Mouse (Mus musculus): ENCODE data around the gene Phldb1. TPM values are rescaled to one million over a fixed set of nuclear protein-coding genes. Genes with fewer than 3 reads are reported as not detected.
A peak's percentile ranks its signal among the peaks of the same experiment; 100 is the strongest.

Phldb1 gene
- polyA plus RNA-seq, 1 experiment from 2014 or later: 32.8 TPM

DNA sequence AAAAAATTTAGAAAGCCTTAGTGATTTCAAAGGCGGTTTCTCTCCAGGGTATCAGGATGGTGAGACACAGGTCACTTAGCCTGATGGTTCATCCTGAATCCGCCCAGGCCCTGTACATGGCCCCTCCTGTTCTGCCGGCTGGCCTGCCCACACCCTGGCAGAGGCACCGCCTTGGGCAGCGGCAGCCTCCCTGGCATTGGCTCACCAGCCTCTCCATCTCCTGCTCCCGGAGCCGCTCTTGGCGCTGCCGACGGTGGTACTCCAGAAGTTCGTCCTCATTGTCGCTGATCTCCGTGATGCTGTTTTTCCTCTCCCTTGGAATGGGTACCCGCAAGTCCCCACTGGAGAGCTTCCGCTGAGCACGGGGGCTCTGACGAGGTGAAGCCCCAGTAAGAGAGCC lies 19.9 kb downstream of the Phldb1 start:
- H3K4me2 ChIP-seq: no peak overlapping the region
- peaks cover 10% of the 10 kb centered on the region for H3K4me1 ChIP-seq (ENCODE audit: control insufficient read depth, insufficient read depth, low read length)
- H3K36me3 ChIP-seq (ENCODE audit: control insufficient read depth, insufficient read depth, low read length): peaks cover 23% of the 10 kb centered on the region
- H3K27ac ChIP-seq (ENCODE audit: low read depth, low read length): no peak overlapping the region
- H3K9ac ChIP-seq (ENCODE audit: low read length): no peak overlapping the region
- DNase-seq (ENCODE audit: low spot score, missing footprints) (no peak), ATAC-seq (ENCODE audit: low FRiP score) (no peak)
- WGBS: 92% methylated on average over 17 of the region's 17 CpGs
- no peaks in the 10 kb centered on the region for H3K9me3 ChIP-seq (ENCODE audit: control insufficient read depth, low read length)
- no peak overlapping the region for H3K4me3 ChIP-seq (ENCODE audit: low read depth, low read length)
- no peaks in the 10 kb centered on the region for H3K27me3 ChIP-seq (ENCODE audit: control insufficient read depth, insufficient read depth, low read length)

- no peak overlapping the region for H3K27ac ChIP-seq (ENCODE audit: low read depth, low read length)
- no peak overlapping the region for H3K4me2 ChIP-seq
- H3K4me3 ChIP-seq (ENCODE audit: low read depth, low read length): no peak overlapping the region
- H3K27me3 ChIP-seq (ENCODE audit: control insufficient read depth, insufficient read depth, low read length): no peaks in the 10 kb centered on the region
- ATAC-seq (ENCODE audit: low FRiP score) (no peak), DNase-seq (ENCODE audit: low spot score, missing footprints) (no peak)
- H3K9ac ChIP-seq (ENCODE audit: low read length): no peak overlapping the region
- H3K9me3 ChIP-seq (ENCODE audit: control insufficient read depth, low read length): no peaks in the 10 kb centered on the region
- WGBS: 58% methylated on average over 2 of the region's 2 CpGs
- H3K36me3 ChIP-seq (ENCODE audit: control insufficient read depth, insufficient read depth, low read length): peaks cover 23% of the 10 kb centered on the region
- H3K4me1 ChIP-seq (ENCODE audit: control insufficient read depth, insufficient read depth, low read length): peaks cover 7% of the 10 kb centered on the region
Observed at GRCm38 (mm10) chr9:44713574-44713973, 21.4 kb downstream of the Phldb1 start.

DNA sequence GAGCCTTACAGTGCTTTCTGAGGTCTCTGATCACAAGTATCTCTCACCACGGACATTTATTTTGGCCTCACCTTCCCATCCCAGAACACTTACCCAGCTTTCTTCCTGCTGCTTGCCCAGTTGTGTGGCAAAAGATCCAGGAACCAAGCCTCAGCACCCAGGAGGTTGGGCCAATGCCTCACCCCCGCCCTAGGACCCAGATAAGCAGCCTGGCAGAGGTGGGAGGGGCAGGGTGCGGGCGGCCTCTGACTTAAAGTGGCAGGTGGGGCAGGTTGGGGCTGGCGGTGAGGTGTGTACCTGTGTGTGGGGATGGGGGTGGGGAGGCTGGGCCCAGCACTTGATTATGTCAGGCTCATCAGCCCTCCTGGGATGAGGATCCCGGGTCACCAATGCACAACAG lies 21.9 kb downstream of the Phldb1 start:
- H3K4me3 ChIP-seq (ENCODE audit: low read depth, low read length): no peak overlapping the region
- peaks cover 23% of the 10 kb centered on the region for H3K36me3 ChIP-seq (ENCODE audit: control insufficient read depth, insufficient read depth, low read length)
- 90% methylated on average over 6 of the region's 6 CpGs for WGBS

GRCm38 (mm10) chr9:44711602-44712001 lies 23.4 kb downstream of the Phldb1 start:
- H3K4me2 ChIP-seq: no peak overlapping the region
- no peak overlapping the region for H3K9ac ChIP-seq (ENCODE audit: low read length)
- DNase-seq (ENCODE audit: low spot score, missing footprints): no peak
- H3K4me1 ChIP-seq (ENCODE audit: control insufficient read depth, insufficient read depth, low read length): peaks cover 14% of the 10 kb centered on the region
- no peaks in the 10 kb centered on the region for H3K9me3 ChIP-seq (ENCODE audit: control insufficient read depth, low read length)
- no peak overlapping the region for H3K4me3 ChIP-seq (ENCODE audit: low read depth, low read length)
- H3K27ac ChIP-seq (ENCODE audit: low read depth, low read length): no peak overlapping the region
- peaks cover 25% of the 10 kb centered on the region for H3K36me3 ChIP-seq (ENCODE audit: control insufficient read depth, insufficient read depth, low read length)
- ATAC-seq (ENCODE audit: low FRiP score): no peak
- WGBS: 68% methylated on average over 17 of the region's 17 CpGs
- peaks cover 5% of the 10 kb centered on the region for H3K27me3 ChIP-seq (ENCODE audit: control insufficient read depth, insufficient read depth, low read length)

More for the DNA sequence above, 21.9 kb downstream of the Phldb1 start:
- no peaks in the 10 kb centered on the region for H3K9me3 ChIP-seq (ENCODE audit: control insufficient read depth, low read length)
- H3K9ac ChIP-seq (ENCODE audit: low read length): no peak overlapping the region
- H3K4me2 ChIP-seq: no peak overlapping the region
- ATAC-seq (ENCODE audit: low FRiP score) (no peak), DNase-seq (ENCODE audit: low spot score, missing footprints) (no peak)
- no peak overlapping the region for H3K27ac ChIP-seq (ENCODE audit: low read depth, low read length)
- H3K27me3 ChIP-seq (ENCODE audit: control insufficient read depth, insufficient read depth, low read length): no peaks in the 10 kb centered on the region
- H3K4me1 ChIP-seq (ENCODE audit: control insufficient read depth, insufficient read depth, low read length): peaks cover 12% of the 10 kb centered on the region

- Histone ChIP-seq H3K27me3 (ENCODE audit: control insufficient read depth, insufficient read depth, low read length) (peaks cover 5% of the 10 kb centered on the region), H3K36me3 (ENCODE audit: control insufficient read depth, insufficient read depth, low read length) (peaks cover 13% of the 10 kb centered on the region), H3K4me2 (no peak overlapping the region), H3K4me1 (ENCODE audit: control insufficient read depth, insufficient read depth, low read length) (peaks cover 14% of the 10 kb centered on the region), H3K4me3 (ENCODE audit: low read depth, low read length) (no peak overlapping the region), H3K27ac (ENCODE audit: low read depth, low read length) (no peak overlapping the region), H3K9me3 (ENCODE audit: control insufficient read depth, low read length) (no peaks in the 10 kb centered on the region), H3K9ac (ENCODE audit: low read length) (no peak overlapping the region)
- ATAC-seq (ENCODE audit: low FRiP score): no peak
- 90% methylated on average over 5 of the region's 5 CpGs for WGBS
- no peak for DNase-seq (ENCODE audit: low spot score, missing footprints)
Observed at GRCm38 (mm10) chr9:44710213-44710612, 24.8 kb downstream of the Phldb1 start.

- no peak overlapping the region for H3K9ac ChIP-seq (ENCODE audit: low read length)
- H3K27ac ChIP-seq (ENCODE audit: low read depth, low read length): no peak overlapping the region
- peaks cover 5% of the 10 kb centered on the region for H3K27me3 ChIP-seq (ENCODE audit: control insufficient read depth, insufficient read depth, low read length)
- 57% methylated on average over 2 of the region's 2 CpGs for WGBS
- peaks cover 14% of the 10 kb centered on the region for H3K4me1 ChIP-seq (ENCODE audit: control insufficient read depth, insufficient read depth, low read length)
- peaks cover 13% of the 10 kb centered on the region for H3K36me3 ChIP-seq (ENCODE audit: control insufficient read depth, insufficient read depth, low read length)
- no peak overlapping the region for H3K4me2 ChIP-seq
- DNase-seq (ENCODE audit: low spot score, missing footprints): peak; percentile 92
- no peak for ATAC-seq (ENCODE audit: low FRiP score)
- H3K4me3 ChIP-seq (ENCODE audit: low read depth, low read length): no peak overlapping the region
- H3K9me3 ChIP-seq (ENCODE audit: control insufficient read depth, low read length): no peaks in the 10 kb centered on the region
Observed at GRCm38 (mm10) chr9:44709600-44709999, 25.4 kb downstream of the Phldb1 start.

DNA sequence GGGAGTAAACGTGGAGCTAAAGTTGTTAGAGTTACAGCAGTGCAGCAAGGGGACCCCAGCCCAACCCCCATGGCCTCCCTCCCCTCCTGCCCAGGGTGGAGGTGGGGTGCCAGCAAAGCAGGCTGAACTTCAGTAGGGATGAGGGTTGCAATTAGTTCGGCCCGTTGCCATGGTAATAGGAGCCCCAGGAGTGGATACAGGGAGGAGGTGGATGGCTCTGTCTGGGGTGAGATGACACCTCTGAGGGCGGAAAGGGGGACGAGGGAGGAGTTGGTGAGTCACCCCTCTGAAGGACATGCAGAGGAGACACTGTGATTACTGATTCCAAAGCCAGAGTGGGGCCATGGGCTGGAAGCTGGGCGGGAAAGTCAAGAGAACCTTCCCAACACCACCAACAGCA lies 26.1 kb downstream of the Phldb1 start:
- peak overlapping the region; percentile 42; the same call in 1 of the 2 replicates for H3K9ac ChIP-seq (ENCODE audit: low read length)
- H3K27me3 ChIP-seq (ENCODE audit: control insufficient read depth, insufficient read depth, low read length): peaks cover 5% of the 10 kb centered on the region
- no peaks in the 10 kb centered on the region for H3K9me3 ChIP-seq (ENCODE audit: control insufficient read depth, low read length)
- DNase-seq (ENCODE audit: low spot score, missing footprints): peak; percentile 87
- no peak overlapping the region for H3K27ac ChIP-seq (ENCODE audit: low read depth, low read length)
- peaks cover 14% of the 10 kb centered on the region for H3K4me1 ChIP-seq (ENCODE audit: control insufficient read depth, insufficient read depth, low read length)
- H3K36me3 ChIP-seq (ENCODE audit: control insufficient read depth, insufficient read depth, low read length): peaks cover 12% of the 10 kb centered on the region
- ATAC-seq (ENCODE audit: low FRiP score): peak; percentile 64
- H3K4me3 ChIP-seq (ENCODE audit: low read depth, low read length): peak overlapping the region; percentile 26; the same call in 1 of the 2 replicates
- WGBS: 21% methylated on average over 6 of the region's 6 CpGs
- peak overlapping the region; percentile 57 for H3K4me2 ChIP-seq

- DNase-seq (ENCODE audit: low spot score, missing footprints) (no peak), ATAC-seq (ENCODE audit: low FRiP score) (peak; percentile 75)
- H3K27me3 ChIP-seq (ENCODE audit: control insufficient read depth, insufficient read depth, low read length): peaks cover 5% of the 10 kb centered on the region
- H3K9me3 ChIP-seq (ENCODE audit: control insufficient read depth, low read length): no peaks in the 10 kb centered on the region
- peaks cover 14% of the 10 kb centered on the region for H3K4me1 ChIP-seq (ENCODE audit: control insufficient read depth, insufficient read depth, low read length)
- peak overlapping the region; percentile 42 for H3K9ac ChIP-seq (ENCODE audit: low read length)
- H3K4me3 ChIP-seq (ENCODE audit: low read depth, low read length): peak overlapping the region; percentile 26
- peak overlapping the region; percentile 57 for H3K4me2 ChIP-seq
- 3% methylated on average over 24 of the region's 24 CpGs for WGBS
- no peak overlapping the region for H3K27ac ChIP-seq (ENCODE audit: low read depth, low read length)
- peaks cover 12% of the 10 kb centered on the region for H3K36me3 ChIP-seq (ENCODE audit: control insufficient read depth, insufficient read depth, low read length)
Observed at GRCm38 (mm10) chr9:44708429-44708765, 26.6 kb downstream of the Phldb1 start.

GRCm38 (mm10) chr9:44707749-44708428 lies 27.1 kb downstream of the Phldb1 start:
- peak overlapping the region; percentile 57 for H3K4me2 ChIP-seq
- peaks cover 12% of the 10 kb centered on the region for H3K36me3 ChIP-seq (ENCODE audit: control insufficient read depth, insufficient read depth, low read length)
- H3K27me3 ChIP-seq (ENCODE audit: control insufficient read depth, insufficient read depth, low read length): peaks cover 5% of the 10 kb centered on the region
- 20% methylated on average over 28 of the region's 28 CpGs for WGBS
- peak overlapping the region; percentile 26 for H3K4me3 ChIP-seq (ENCODE audit: low read depth, low read length)
- no peaks in the 10 kb centered on the region for H3K9me3 ChIP-seq (ENCODE audit: control insufficient read depth, low read length)
- no peak overlapping the region for H3K27ac ChIP-seq (ENCODE audit: low read depth, low read length)
- H3K4me1 ChIP-seq (ENCODE audit: control insufficient read depth, insufficient read depth, low read length): peaks cover 14% of the 10 kb centered on the region
- DNase-seq (ENCODE audit: low spot score, missing footprints) (no peak), ATAC-seq (ENCODE audit: low FRiP score) (no peak)
- peak overlapping the region; percentile 42 for H3K9ac ChIP-seq (ENCODE audit: low read length)
